Mouse (Mus musculus) inflammation-experienced regulatory T-cells, adult 16 weeks (primary cell): ENCODE data around the gene Tfcp2l1. TPM values are rescaled to one million over a fixed set of nuclear protein-coding genes. Genes with fewer than 3 reads are reported as not detected.

ENCODE experiments used
- polyA plus RNA-seq: library from polyadenylated mRNA; unstranded; fragments of 100-300 nt; shearing (Covaris generic); gene quantifications from one replicate; pipeline ENCODE4 v1.2.1, GENCODE M21; 2017

The Tfcp2l1 gene
- polyA plus RNA-seq = 0.06 TPM

GRCm38 (mm10) chr1:118627781-118628464, at the start of gene Tfcp2l1:
Gene Tfcp2l1, plus strand, starts transcription at chr1:118627945.

Other genes with a start within 250 kb of the Tfcp2l1 start
- 43.4 TPM for gene Clasp1, start 238.9 kb upstream of the Tfcp2l1 start, polyA plus RNA-seq